Mouse (Mus musculus) lung, embryonic 15.5 days (tissue): Measurements from ENCODE around the gene Klhl30. TPM values are rescaled to one million over a fixed set of nuclear protein-coding genes. Genes with fewer than 3 reads are reported as not detected.

ENCODE experiments used
- ATAC-seq: fragments of 200-750 bp; cut with Nextera tagmentation; 2 replicates; pipeline ENCODE4 v1.8.0; 2017; ENCODE audit warnings: moderate number of reproducible peaks, borderline replicate concordance; ENCODE audit not compliant: low FRiP score, low TSS enrichment; ENCODE audit errors: extremely low read depth
- H3K27ac ChIP-seq: fragments of 300-500 bp; sonication (generic); 2 replicates; pipeline ENCODE4 v1.5.1; 2015; ENCODE audit warnings: moderate library complexity, mild to moderate bottlenecking, inconsistent platforms
- H3K27me3 ChIP-seq: fragments of 300-500 bp; sonication (generic); 2 replicates; pipeline ENCODE4 v1.6.1; 2015; ENCODE audit warnings: inconsistent platforms
- H3K36me3 ChIP-seq: fragments of 300-500 bp; sonication (generic); 2 replicates; pipeline ENCODE4 v1.6.1; 2015; ENCODE audit warnings: inconsistent platforms
- H3K4me1 ChIP-seq: fragments of 300-500 bp; sonication (generic); 2 replicates; pipeline ENCODE4 v1.6.1; 2015; ENCODE audit warnings: inconsistent platforms
- H3K4me2 ChIP-seq: fragments of 300-500 bp; sonication (generic); 2 replicates; pipeline ENCODE4 v1.6.1; 2015; ENCODE audit warnings: inconsistent platforms, mild to moderate bottlenecking, moderate library complexity
- H3K4me3 ChIP-seq: fragments of 300-500 bp; sonication (generic); 2 replicates; pipeline ENCODE4 v1.5.1; 2015; ENCODE audit warnings: mild to moderate bottlenecking, inconsistent platforms
- H3K9ac ChIP-seq: fragments of 300-500 bp; sonication (generic); 2 replicates; pipeline ENCODE4 v1.6.1; 2015; ENCODE audit warnings: inconsistent platforms
- H3K9me3 ChIP-seq: fragments of 300-500 bp; sonication (generic); 2 replicates; pipeline ENCODE4 v1.6.1; 2016; ENCODE audit warnings: inconsistent platforms
- WGBS: fragments of 180-500 bp; shearing (Covaris S2); methylation state at CpG from one replicate; pipeline ENCODE4 v1.1.7; 2015; 5-methylcytosine and 5-hydroxymethylcytosine counted together
- polyA plus RNA-seq: library from polyadenylated mRNA; unstranded; fragments of >200 nt; fragmentation: Nextera tagmentation; extraction: Ambion mirVana; gene quantifications from 2 replicates; pipeline ENCODE4 v1.2.1, GENCODE M21; 2015

Klhl30 gene
- polyA plus RNA-seq, 1 experiment from 2014 or later, result 2.3 TPM

DNA sequence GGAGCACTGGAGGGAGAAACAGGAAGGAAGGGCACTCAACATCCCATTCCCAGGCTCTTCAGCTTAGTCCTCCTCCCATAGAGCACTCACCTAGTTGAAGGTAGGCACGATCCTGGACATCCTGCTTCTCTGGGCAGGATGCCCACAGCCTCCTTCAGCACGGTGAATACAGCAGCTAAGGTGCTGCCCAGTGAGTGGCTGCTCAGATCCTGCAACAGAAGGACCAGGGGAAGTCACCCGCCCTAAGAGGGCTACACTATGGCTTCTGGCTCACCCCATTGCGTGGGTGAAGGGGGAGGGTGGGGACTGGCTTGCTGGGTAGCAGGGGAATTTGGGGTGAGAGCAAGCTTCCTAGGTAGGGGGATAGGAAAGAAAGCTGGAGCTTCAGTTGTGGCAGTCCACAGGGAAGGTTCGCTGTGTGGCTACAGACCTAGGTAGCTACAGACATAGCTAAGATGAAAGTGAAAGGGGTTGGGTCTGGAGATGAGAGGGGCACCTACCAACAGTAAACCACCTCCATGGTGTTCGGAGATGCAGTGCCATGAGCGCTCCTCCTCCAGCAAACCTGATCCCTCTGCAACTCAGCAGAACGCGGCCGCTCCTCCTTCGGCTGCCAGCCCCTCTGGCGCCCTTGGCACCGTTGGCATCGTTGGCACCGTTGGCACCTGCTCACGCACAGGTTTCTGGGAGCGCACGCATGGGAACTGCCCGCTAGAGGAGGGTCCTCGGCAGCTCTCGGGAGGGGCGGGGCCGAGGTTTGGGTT is 54.8 kb downstream of the Klhl30 start:
- H3K4me1 ChIP-seq, result peaks cover 6% of the 10 kb centered on the region
- no peak overlapping the region; the same call in 1 of the 2 replicates for H3K27ac ChIP-seq
- H3K4me2 ChIP-seq, result 0 out of 2 replicates have a peak overlapping the region, but pooled peaks have one; percentile 10
- WGBS, result 52% methylated on average over 23 of the region's 23 CpGs
- H3K9me3 ChIP-seq, result no peaks in the 10 kb centered on the region
- H3K27me3 ChIP-seq, result no peaks in the 10 kb centered on the region
- no peak overlapping the region for H3K9ac ChIP-seq
- H3K36me3 ChIP-seq, result no peaks in the 10 kb centered on the region
- peak; percentile 56; the same call in 1 of the 2 replicates for ATAC-seq
- H3K4me3 ChIP-seq, result no peak overlapping the region

DNA sequence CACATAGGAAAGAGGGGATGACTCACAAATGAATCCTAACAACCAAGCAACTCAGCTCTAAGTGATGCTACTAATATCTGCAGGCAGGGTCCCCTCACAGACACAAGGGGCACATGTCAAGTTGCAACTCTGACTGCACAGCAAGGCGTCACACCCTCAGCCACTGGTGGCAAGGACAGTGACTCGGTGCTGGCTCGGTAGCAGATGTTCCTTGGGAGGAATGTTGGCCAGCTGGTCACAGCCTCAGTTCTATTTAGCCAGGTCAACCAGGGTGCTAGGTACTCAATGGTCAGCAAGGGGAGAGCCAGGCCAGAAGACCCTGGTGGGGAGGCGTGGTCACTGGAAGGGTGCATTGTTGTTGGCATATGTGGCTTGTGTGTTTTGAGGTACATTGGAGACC is 57.0 kb downstream of the Klhl30 start:
- 68% methylated on average over 4 of the region's 4 CpGs for WGBS
- Histone ChIP-seq H3K36me3 (no peaks in the 10 kb centered on the region), H3K27ac (no peak overlapping the region), H3K9ac (no peak overlapping the region), H3K4me1 (peaks cover 18% of the 10 kb centered on the region), H3K9me3 (no peaks in the 10 kb centered on the region), H3K27me3 (no peaks in the 10 kb centered on the region), H3K4me3 (no peak overlapping the region), H3K4me2 (no peak overlapping the region)
- ATAC-seq, result no peak

DNA sequence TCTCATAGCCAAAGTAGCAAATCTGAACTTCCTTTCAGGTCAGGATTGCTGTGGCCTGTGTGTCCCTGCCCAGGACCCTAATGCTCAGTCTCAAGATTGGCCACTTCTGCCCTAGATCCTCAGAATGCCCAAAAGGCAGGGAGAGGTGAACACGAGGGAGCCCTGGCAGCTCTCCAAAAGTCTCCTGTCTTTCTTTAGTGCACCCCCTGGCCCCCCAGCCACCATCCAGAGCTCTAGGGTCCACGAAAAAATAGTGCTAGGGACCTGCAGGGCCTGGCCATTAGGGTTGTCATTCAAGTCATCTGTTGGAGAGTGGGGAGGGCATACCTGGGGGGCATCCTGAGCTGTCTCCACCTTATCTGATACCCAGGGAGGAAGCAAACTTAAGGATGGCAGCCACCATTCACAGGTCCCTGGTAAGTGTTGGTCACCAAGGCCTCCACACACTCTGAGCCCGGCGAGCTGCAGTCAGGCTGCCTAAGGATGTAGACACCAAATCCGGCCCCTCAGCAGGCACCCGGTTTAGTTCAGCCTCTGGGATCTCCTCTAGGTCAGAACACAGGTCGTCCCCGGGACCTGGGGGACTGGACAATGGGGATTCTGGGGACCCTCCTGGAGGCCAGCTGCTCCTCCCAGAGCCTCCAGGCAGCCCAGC is 60.9 kb downstream of the Klhl30 start:
- Histone ChIP-seq H3K4me1 (peaks cover 34% of the 10 kb centered on the region), H3K9ac (0 out of 2 replicates have a peak overlapping the region, but pooled peaks have one; percentile 68), H3K4me3 (peak overlapping the region; percentile 66), H3K36me3 (peaks cover 2% of the 10 kb centered on the region), H3K27me3 (no peaks in the 10 kb centered on the region), H3K9me3 (no peaks in the 10 kb centered on the region), H3K4me2 (peak overlapping the region; percentile 95), H3K27ac (no peak overlapping the region)
- WGBS, result 63% methylated on average over 8 of the region's 8 CpGs
- no peak for ATAC-seq

Other genes with a start within 250 kb of the Klhl30 start
- gene Rbm44, start 205.9 kb upstream of the Klhl30 start, polyA plus RNA-seq, result 1.0 and 1.7 TPM in 2 replicates
- gene Ramp1, start 171.2 kb upstream of the Klhl30 start, polyA plus RNA-seq, result 7.8 and 8.3 TPM in 2 replicates
- 70.0 and 70.3 TPM in 2 replicates for gene Ube2f, start 100.7 kb upstream of the Klhl30 start, polyA plus RNA-seq
- 13.9 and 14.2 TPM in 2 replicates for gene Scly, start 52.7 kb upstream of the Klhl30 start, polyA plus RNA-seq
- 0.04 and 0.05 TPM in 2 replicates for gene Espnl, start 28.9 kb upstream of the Klhl30 start, polyA plus RNA-seq
- 3.3 and 3.5 TPM in 2 replicates for gene Erfe, start 15.4 kb downstream of the Klhl30 start, polyA plus RNA-seq
- 146 and 149 TPM in 2 replicates for gene Ilkap, start 47.8 kb downstream of the Klhl30 start, polyA plus RNA-seq
- 85.4 and 91.3 TPM in 2 replicates for gene Hes6, start 63.0 kb downstream of the Klhl30 start, polyA plus RNA-seq
- 8.2 and 11.4 TPM in 2 replicates for gene Per2, start 108.3 kb downstream of the Klhl30 start, polyA plus RNA-seq
- 11.0 and 11.5 TPM in 2 replicates for gene Traf3ip1, start 143.6 kb downstream of the Klhl30 start, polyA plus RNA-seq
- 5.9 and 6.2 TPM in 2 replicates for gene Asb1, start 189.5 kb downstream of the Klhl30 start, polyA plus RNA-seq